Mouse (Mus musculus): ENCODE measurements around the gene Srrm4.

Srrm4 gene

DNA sequence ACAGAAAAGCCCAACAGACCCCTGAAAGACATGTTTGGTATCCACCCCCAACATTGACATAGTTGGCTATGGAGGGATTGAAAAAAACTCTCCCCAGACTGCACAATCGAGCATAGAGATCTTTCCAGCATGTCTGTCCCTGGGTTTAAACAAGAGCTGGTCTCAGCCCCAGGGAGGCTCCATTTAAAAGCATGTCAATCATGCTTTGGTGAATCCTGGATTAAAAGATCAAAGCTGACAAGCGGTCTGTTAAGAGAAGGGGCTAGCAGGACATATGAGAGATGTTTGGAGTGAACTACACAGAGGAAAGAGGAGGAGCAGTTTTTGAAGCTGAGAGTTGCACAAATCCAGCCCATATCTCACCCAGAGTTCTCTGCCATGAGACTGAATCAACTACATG is 38.5 kb downstream of the Srrm4 start:
- DNase-seq (ENCODE audit: low spot score) = no peak

DNA sequence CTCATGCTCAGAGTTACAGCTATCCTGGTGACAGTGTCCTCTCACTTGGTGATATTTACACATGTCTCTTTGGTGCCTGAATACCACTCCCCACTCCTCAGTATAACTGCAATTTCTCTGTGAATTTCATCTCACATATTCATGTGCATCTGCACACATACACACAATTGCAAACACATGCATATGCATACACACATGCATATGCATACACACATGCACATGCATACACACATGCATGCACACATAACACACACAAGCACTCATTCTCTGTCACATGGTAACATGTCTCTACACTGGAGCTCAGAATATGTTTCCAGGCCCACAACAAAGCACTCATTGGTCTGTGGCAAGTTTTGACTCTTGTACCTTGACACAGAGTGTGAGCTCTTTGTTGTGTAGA is 39.0 kb downstream of the Srrm4 start:
- no peak for DNase-seq (ENCODE audit: low spot score)

DNA sequence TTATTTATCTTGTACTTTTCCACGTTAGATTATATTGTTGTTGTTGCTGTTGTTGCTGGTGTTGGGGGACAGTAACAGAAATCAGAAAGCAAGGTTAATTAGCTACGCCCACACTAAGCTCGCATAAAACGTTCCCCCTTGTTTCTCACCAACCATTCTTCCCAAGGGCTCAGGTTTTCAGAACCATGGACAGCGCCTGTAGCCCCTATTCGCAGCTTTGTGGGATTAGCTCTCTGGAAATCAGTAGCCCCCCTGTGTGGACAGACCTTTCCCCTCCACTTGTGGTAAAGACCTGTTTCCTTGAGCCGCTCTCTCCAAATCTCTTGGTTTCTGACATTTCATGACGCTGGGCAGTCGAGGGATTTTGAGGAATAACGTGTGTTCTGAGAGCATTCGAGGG is 45.9 kb downstream of the Srrm4 start:
- DNase-seq (ENCODE audit: low spot score) = no peak

DNA sequence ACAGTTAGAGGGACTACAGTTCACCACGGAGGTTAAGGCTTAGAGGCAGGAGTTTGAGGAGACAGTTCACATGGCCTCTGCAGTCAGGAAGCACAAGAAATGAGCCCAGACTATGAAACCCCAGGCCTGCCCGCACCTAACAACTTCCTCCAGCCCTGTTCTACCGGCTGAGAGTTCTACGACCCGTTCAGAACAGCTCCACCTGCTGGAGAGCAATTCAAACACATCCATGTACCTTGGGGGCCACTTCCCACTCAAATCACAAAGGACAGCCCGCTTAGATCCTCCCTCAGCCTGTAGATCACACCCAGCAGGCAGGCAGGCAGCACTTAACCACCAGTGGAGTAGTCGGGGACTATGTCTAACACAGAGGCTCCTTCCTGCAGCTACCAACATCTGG is 49.3 kb downstream of the Srrm4 start:
- no peak for DNase-seq (ENCODE audit: low spot score)

DNA sequence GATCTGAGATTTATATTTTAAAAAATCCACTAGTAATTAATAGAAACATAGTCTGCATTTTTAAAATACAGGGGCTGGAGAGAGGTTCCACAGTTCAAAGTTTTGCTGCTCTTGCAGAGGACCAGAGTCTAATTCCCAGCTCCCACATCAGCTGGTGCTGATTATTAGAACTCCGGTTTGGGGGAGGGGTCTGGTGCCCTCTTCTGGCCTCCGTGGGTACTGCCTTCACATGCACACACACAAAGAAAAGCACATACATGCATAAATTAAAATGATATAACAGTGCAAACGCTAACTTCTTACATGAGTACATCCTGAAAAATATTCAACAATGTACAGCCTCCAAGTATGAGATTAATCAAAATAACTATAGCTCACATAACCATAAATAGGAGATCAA is 50.5 kb downstream of the Srrm4 start:
- DNase-seq (ENCODE audit: low spot score) = no peak

DNA sequence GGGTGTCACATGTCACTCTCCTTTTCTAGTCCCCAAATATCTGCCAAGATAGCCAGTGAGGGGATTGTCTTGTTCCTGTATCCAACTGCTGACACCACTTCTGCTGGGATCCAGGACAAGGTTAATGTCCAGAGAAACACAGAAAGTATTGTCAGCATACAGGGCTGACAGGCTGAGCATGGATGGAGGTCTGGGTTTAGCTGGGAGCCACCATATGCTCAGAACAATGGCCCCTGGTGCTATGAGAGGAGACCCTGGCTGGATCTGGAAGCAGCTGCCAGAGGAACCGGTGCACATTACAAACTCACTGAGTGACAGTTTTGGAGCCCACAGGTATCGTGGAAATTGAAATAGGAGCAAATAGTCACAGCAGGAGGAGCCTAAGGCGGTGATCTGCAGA is 52.3 kb downstream of the Srrm4 start:
- DNase-seq (ENCODE audit: low spot score) = no peak

DNA sequence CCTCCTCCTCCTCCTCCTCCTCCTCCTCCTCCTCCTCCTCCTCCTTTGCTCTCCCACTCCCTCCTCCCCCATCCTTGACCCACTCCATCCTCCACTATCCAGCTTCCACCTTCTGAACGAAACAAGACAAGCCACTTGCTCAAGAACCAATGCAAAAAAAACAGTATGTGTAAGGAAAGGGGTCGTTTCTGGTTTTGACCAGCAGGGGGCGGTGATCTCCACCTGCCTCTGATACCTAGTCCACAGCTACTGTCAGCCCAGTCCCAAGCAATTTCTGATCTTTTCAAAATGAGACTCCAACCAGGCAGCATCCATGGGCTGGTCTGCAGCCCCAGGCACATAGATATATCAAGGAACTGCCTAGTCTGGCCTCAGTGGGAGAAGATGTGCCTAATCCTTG is 53.1 kb downstream of the Srrm4 start:
- DNase-seq (ENCODE audit: low spot score) = no peak

DNA sequence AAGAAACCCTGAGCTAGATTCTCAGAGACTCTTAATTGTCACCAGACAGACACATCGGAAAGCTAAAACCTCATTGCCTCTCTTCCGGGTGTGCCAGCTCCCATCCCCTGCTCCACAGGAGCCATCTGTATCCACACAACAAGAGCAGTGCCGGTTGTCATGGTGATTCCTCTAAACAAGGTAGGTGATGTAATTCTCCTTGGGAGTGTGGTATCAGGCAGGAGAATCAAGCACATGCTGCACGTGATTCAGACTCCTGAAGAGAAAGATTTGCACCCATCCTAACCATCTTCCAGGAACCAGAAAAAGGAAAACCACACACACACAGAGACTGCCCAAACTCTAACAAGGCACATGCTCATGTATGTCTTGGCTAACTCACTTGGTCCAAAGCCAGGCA is 65.3 kb downstream of the Srrm4 start:
- no peak for DNase-seq (ENCODE audit: low spot score)

DNA sequence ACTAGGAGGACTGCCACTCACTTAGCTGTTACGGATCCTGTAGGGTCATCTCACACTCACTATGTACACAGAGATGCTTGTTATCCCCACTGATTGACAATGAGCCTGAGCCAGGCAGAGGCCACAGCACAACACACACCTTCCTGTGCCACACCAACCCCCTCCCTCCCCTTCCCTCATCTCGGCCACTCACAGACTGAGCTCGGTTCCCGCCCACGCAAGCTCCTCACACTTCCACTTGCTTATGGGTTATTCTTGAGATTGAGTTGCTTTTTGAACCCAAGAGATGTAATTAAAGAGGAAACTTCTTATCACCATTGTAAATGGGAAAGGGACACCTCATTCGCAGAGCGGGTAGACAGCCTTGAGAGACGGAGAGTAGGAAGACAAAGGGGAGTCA is 66.3 kb downstream of the Srrm4 start:
- no peak for DNase-seq (ENCODE audit: low spot score)

DNA sequence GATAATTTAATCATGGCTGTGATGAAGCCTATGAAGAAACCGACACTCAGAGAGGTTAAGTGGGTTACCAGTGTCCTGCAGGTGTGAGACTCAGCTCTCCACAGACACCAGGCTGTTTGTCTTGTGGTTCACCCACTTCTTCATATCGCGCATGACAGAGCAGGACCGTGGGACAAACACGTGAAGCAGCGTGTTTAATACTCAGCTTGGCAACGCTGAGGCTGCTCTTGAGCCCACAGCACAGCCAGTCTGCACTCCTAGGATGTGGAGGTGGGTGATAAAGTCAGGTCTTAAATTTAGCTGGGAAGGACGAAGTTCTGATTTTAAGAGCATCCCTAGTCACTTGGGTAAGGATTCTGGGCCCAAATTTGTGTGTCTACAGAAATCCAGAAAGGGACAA is 68.1 kb downstream of the Srrm4 start:
- DNase-seq (ENCODE audit: low spot score) = no peak

DNA sequence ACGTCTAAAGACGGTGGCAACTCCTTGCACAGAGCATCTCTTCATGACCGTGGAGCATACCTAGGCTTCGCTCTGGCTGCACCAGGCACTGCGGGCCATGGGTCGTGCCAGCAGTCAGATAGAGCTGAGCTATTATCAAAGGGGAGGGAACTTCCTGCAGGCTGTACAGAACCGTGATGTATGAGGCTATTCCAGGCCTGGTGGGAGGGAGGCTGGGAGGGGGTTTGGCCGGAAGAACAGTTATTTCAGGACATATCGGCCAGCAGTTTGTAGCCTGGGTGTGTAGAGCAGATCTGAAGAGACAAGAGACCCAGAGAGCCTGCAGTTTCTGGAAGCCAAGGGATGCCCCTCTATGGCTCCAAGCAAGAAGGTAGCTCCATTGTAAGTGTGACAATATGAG is 68.5 kb downstream of the Srrm4 start:
- no peak for DNase-seq (ENCODE audit: low spot score)

DNA sequence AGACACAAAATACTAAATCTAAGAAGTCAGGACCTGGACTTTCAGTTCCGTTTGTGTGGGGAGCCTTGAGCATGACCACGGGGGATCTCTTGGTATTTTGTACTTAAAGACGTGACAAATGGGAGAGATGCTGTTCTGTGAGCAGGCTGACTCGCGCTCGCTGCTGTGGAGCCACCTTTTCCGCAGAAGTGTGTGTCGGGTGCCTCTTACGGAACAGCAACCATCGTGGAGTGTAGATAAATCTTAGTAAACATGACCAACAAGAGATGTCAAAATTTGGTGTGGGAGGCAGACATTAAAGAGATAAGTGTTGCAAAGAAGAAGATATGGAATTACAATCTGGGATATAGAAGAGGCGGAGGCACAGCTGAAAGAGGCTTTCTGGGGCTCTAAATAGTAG is 69.3 kb downstream of the Srrm4 start:
- DNase-seq (ENCODE audit: low spot score) = no peak

DNA sequence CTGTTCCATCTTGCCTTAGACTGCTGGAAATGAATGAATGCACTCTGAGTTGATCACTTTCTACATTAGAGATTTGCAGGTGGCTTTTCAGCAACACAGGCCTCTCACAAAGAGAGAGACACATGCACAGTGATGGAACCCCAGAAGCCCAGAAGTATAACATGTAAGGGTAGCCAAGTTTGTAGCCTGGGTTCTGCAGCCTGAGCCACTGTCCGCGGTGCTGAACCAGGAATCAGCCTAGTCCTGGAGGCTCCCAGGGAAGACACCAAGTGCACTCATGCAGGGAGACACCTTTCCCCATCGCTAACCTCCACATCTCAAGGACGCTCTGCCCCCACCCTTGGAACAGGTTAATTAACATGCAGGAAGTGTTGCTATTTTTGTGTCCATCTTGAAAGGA is 73.6 kb downstream of the Srrm4 start:
- no peak for DNase-seq (ENCODE audit: low spot score)

DNA sequence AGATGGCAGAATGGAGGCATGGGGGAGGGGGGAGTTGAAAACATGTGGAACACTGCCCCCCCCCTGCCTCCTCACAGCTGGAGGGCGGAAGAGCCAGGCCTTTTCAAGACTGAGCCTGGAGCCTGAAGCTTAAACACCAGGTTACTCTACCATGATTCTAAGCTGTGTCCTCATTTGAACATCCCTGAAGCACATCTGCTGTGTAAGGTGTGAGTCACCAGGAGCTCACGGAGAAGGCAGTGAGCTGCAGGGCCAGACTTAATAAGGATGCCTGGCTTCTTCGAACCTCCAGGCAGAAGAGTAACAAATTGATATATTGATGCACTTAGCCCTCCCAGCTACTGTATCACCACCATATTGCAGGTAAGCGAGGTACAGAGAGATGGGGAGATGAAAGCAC is 79.5 kb downstream of the Srrm4 start:
- no peak for DNase-seq (ENCODE audit: low spot score)

DNA sequence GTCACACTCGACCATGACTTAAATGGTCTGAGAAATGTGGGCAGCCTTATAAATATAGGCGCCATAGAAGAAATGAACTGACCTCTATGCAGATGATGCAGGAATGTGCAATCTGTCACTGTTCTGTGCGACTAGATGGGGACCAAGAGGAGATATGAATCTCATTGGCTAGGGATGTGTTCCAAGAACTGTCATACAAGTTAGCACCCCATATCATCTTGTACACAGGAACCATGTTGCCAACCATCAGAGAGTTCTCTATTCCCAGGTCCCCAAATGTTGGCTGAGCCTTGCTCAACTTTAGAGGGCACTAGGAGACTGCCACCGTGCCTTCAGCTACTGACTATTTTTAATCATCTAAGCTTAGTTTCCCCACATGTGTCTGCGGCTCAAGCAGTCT is 81.4 kb downstream of the Srrm4 start:
- DNase-seq (ENCODE audit: low spot score) = no peak

DNA sequence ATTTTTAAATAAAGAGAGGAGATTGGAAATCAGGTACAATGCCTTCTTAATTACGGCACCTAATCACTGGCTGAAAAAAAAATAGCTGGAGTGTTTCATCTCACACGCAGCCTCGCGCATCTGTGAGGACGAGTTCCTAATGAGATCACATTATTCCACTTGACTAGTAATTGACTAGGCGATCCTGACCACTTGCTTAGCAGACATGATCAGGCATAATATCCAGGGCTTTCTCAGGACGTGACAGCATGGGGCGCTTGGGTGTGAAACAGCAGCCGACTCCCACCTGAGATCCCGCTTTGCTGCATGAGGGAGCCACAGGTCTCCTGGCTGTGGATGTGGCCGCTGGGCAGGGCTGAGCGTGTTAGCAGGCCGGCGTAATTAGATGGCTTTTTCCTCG is 90.3 kb downstream of the Srrm4 start:
- no peak for DNase-seq (ENCODE audit: low spot score)

DNA sequence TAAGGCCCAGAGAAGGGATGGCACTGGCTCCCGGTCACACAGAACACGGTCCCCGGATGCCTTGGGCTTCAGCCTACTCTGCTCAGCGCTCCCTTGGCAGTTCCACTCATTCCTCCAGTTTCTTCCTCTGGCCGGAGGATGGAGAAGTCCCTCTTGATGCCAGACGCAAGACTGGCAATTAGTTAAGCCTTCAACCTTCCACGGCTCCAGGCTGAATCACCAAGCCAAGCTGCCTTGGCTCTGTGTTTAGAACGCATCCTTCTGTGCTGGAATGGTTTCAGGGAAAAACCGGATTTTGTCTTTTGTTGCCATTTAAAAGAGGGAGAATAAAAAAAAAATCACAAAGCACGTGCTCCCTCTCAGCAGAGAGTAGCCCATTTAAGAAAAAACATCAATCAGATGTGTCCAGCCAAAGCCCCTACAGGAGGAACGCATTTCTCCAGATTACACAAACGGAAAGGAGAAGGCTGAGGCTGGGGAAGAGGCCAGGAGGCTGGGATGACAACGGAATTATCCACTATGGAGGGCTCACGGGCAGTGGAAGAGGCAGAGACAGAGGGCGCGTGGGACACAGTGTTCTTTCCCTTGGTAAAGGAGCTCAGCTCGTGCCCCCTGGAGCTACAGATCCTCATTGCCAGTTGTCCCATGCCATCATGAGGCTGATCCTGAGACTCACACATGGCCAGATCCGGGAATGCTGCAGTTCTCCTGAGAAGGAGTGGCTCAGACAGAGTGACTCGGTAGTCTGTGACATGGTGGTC is 92.6 kb downstream of the Srrm4 start:
- no peak for DNase-seq (ENCODE audit: low spot score)

DNA sequence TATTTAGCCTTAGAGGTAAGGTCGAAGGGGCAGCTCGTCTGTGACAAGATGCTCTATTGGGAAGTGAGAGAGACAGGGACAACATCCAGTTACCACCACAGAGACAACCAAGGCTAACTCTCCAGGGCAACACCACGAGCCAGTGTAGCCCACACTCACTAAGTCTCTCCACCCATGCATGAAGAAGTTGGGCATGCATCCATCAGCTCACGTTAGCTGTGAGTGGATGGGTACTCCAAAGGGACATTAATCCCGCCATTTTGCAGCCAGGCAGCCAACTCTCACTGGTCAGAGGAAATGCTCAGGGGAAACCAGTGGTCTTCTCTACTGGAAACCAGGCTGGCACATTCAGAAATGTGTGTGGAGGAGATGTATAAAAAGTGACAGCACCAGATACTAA is 93.8 kb downstream of the Srrm4 start:
- no peak for DNase-seq (ENCODE audit: low spot score)

DNA sequence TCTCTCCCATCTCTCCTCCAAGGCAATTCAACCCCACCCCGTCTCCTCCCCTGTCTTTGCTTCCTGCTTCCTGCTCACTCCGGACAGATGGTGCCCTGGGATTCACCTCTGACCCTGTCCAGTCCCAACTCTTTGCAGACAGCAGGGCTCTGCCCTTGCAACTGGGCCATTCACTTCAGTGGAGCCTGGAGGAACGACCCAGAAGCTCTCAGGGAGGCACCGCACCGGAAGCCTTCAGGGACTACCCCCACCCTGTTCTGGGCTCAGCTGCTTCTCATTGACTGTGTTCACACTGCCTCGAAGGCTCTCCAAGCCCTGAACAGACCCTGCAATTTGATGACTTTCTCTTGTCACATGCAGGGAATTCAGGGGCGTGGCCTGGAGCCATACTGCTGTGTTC is 94.4 kb downstream of the Srrm4 start:
- DNase-seq (ENCODE audit: low spot score) = no peak

DNA sequence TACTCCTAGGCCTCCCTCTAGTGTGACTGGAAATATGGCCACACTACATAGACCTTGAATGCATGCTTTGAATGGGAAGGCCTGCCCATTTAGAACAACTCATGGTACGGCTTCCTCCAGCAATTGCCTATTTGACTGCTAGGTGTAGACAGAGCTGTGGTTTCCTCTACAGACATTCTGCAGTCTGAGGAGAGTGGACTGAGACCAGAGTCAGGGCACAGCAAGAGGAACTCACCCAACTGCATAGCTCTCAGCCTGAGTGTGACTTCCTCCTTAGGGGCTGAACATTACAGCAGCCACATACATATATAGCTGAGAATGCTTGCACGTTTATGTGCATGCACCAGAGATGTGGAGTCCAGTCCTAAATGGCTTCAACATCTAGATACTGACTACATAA is 94.9 kb downstream of the Srrm4 start:
- no peak for DNase-seq (ENCODE audit: low spot score)

DNA sequence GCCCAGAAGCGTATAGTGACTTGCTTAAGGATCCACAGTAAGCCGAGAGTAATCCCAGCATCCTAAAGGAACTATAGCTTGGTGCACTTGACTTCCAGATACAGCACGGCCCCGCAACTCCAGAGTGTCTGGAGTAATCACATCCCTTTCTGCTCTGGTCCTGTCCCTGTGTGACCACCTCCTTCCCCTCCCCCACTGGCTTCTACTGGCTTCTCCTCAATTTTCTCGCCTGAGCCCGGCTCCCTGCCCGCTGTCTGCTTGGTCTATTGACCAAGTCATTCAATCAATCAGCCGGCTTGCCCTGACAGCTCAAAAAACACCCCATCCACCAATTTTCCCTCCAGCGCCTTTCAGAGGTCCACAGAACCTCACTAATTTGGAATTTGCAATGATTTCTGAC is 96.2 kb downstream of the Srrm4 start:
- no peak for DNase-seq (ENCODE audit: low spot score)

DNA sequence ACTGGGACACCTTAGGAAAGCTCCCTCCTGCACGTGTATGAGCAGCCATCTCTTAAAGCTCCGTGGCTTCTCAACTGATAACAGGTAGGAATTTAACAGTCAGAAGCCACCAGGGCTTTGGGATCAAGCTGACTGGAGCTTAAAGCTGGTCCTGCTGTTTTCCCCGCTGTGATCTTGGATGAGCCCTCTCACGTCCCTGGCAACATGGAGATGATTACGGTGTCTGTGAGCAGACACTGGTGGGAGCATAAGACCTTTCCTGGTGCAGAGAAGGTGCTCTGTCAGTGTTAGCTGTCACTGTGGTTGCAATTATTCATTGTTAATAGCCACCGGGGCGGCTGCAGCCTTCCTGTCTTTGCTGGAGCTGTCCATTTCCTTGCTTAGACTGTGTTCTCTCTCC is 97.2 kb downstream of the Srrm4 start:
- DNase-seq (ENCODE audit: low spot score) = no peak

DNA sequence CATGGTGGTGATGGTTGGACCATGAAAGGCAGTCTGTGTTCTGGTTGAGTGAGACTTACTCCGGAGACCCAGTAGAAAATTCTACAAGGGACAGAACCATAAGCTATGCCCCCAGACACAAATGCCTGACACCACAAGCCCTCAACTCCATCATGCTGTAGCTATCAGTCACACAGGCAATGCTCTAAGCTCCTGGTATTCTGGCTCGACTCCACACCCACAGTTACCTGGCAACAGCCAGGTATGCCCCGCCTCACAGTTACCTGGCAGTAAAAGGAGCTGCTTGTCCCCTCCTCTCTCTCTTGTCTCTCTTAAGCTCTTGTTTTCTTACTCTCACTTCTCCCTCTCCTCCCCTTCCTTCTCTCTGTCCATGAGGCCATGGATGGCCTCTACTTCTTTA is 98.9 kb downstream of the Srrm4 start:
- DNase-seq (ENCODE audit: low spot score) = no peak

DNA sequence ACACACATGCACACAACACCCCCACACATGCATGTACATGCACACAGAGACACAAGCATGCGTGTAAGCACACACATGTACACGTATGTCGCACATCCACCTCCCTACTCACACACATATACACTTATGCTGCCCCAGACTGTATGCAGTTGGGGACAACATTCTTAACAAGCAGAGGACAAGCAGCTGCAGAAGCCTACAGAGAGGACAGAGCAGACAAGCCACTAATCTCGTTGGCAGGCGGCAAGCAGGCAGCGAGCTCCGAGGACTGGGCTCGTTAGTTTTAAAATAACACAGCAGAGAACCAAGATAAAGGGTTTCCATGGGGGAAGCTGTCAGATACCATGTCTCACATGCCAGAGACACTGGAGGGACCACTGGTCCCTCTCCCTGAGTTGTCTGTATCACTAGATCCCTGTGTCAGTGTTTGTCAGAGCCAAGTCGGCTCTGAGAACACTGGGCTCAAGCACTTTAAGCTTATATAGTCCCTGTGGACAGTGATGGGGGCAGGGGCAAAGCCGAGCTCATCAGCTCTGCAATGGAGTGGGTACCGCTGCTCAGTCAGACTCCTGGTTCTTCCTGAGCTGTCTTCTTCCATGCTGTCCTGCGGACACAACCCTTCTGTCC is 99.7 kb downstream of the Srrm4 start:
- DNase-seq (ENCODE audit: low spot score) = no peak

All from lung, postnatal 25 days (tissue).